Mouse (Mus musculus) ES-Bruce4 (cell line): ENCODE measurements around the gene Slc30a7. TPM values are rescaled to one million over a fixed set of nuclear protein-coding genes. Genes with fewer than 3 reads are reported as not detected.

ENCODE experiments used
- H3K27ac ChIP-seq: 2 replicates; pipeline ENCODE4 v1.5.1; 2012; ENCODE audit warnings: low read length, inconsistent platforms; ENCODE audit not compliant: insufficient read depth
- H3K27me3 ChIP-seq: 2 replicates; pipeline ENCODE4 v1.6.1; 2012; ENCODE audit warnings: mild to moderate bottlenecking, low read length, inconsistent platforms; ENCODE audit not compliant: control insufficient read depth, poor library complexity, insufficient read depth, severe bottlenecking
- H3K36me3 ChIP-seq: 2 replicates; pipeline ENCODE4 v1.6.1; 2012; ENCODE audit warnings: inconsistent platforms, mild to moderate bottlenecking, low read length, moderate library complexity; ENCODE audit not compliant: control insufficient read depth, poor library complexity, insufficient read depth, severe bottlenecking
- H3K4me1 ChIP-seq: one replicate; pipeline ENCODE4 v1.8.1; 2011; ENCODE audit warnings: low read length; ENCODE audit not compliant: control insufficient read depth, insufficient read depth
- H3K4me3 ChIP-seq: 2 replicates; pipeline ENCODE4 v1.5.1; 2011; ENCODE audit warnings: low read depth, mild to moderate bottlenecking, low read length
- H3K9ac ChIP-seq: 2 replicates; pipeline ENCODE4 v1.6.1; 2012; ENCODE audit warnings: low read depth, mild to moderate bottlenecking, inconsistent platforms; ENCODE audit not compliant: poor library complexity, severe bottlenecking
- H3K9me3 ChIP-seq: replicated peaks from 2 replicates; pipeline ENCODE4 v1.6.1; 2012; ENCODE audit warnings: mild to moderate bottlenecking, low read length, inconsistent platforms; ENCODE audit not compliant: control insufficient read depth, poor library complexity, insufficient read depth, severe bottlenecking
- CTCF ChIP-seq: IDR thresholded peaks from one replicate; pipeline ENCODE4 v1.8.1; 2011; ENCODE audit warnings: low read depth, low read length
- EP300 ChIP-seq: IDR thresholded peaks from 2 replicates; pipeline ENCODE4 v1.6.1; 2011; ENCODE audit warnings: low read depth, low read length; ENCODE audit not compliant: insufficient read depth
- POLR2A ChIP-seq: IDR thresholded peaks from one replicate; pipeline ENCODE4 v1.8.1; 2011; ENCODE audit warnings: low read length; ENCODE audit not compliant: insufficient read depth
- polyA plus RNA-seq: library from polyadenylated mRNA; stranded (reverse); fragments of >200 nt; gene quantifications from 2 replicates; pipeline ENCODE4 v1.2.4, GENCODE M21; 2011; ENCODE audit warnings: low read depth; ENCODE audit not compliant: missing spikeins, insufficient read depth, insufficient read length

The Slc30a7 gene
- polyA plus RNA-seq, 1 experiment, result 27.7 TPM

- no peak overlapping the region for H3K27ac ChIP-seq
- no peak for TF ChIP-seq CTCF
- TF ChIP-seq EP300, result no peak
- no peak for TF ChIP-seq POLR2A
- H3K4me3 ChIP-seq, result no peak overlapping the region
- peaks cover 21% of the 10 kb centered on the region for H3K36me3 ChIP-seq
- H3K27me3 ChIP-seq, result no peaks in the 10 kb centered on the region
- peaks cover 31% of the 10 kb centered on the region for H3K9me3 ChIP-seq
- no peak overlapping the region for H3K9ac ChIP-seq
- no peaks in the 10 kb centered on the region for H3K4me1 ChIP-seq
These were observed 101.6 kb downstream of the Slc30a7 start for GRCm38 (mm10) chr3:115905567-115905966.

- Histone ChIP-seq H3K27me3 (no peaks in the 10 kb centered on the region), H3K4me1 (no peaks in the 10 kb centered on the region), H3K4me3 (no peak overlapping the region), H3K27ac (no peak overlapping the region), H3K36me3 (peaks cover 21% of the 10 kb centered on the region), H3K9me3 (peaks cover 31% of the 10 kb centered on the region), H3K9ac (no peak overlapping the region)
- TF ChIP-seq EP300 (no peak), CTCF (no peak), POLR2A (no peak)
These were observed 102.1 kb downstream of the Slc30a7 start for GRCm38 (mm10) chr3:115905067-115905466.

- H3K4me3 ChIP-seq, result no peak overlapping the region
- TF ChIP-seq POLR2A (no peak), CTCF (no peak), EP300 (no peak)
These were observed 104.8 kb downstream of the Slc30a7 start for GRCm38 (mm10) chr3:115902301-115902956.

GRCm38 (mm10) chr3:115898354-115898948 lies 108.8 kb downstream of the Slc30a7 start:
- TF ChIP-seq POLR2A, result no peak
- TF ChIP-seq EP300, result no peak
- no peak for TF ChIP-seq CTCF
- Histone ChIP-seq H3K4me3 (no peak overlapping the region), H3K9ac (no peak overlapping the region), H3K27me3 (no peaks in the 10 kb centered on the region), H3K9me3 (peaks cover 8% of the 10 kb centered on the region), H3K27ac (no peak overlapping the region), H3K36me3 (peaks cover 10% of the 10 kb centered on the region), H3K4me1 (no peaks in the 10 kb centered on the region)

More at GRCm38 (mm10) chr3:115902301-115902956, 104.8 kb downstream of the Slc30a7 start:
- H3K4me1 ChIP-seq, result no peaks in the 10 kb centered on the region
- no peak overlapping the region for H3K9ac ChIP-seq
- no peak overlapping the region for H3K27ac ChIP-seq
- peaks cover 23% of the 10 kb centered on the region for H3K9me3 ChIP-seq
- no peaks in the 10 kb centered on the region for H3K27me3 ChIP-seq
- H3K36me3 ChIP-seq, result peaks cover 21% of the 10 kb centered on the region

GRCm38 (mm10) chr3:115893166-115893565 lies 114.0 kb downstream of the Slc30a7 start:
- Histone ChIP-seq H3K4me3 (no peak overlapping the region), H3K9me3 (no peaks in the 10 kb centered on the region), H3K36me3 (peaks cover 7% of the 10 kb centered on the region), H3K9ac (no peak overlapping the region), H3K27me3 (no peaks in the 10 kb centered on the region), H3K27ac (no peak overlapping the region), H3K4me1 (no peaks in the 10 kb centered on the region)
- no peak for TF ChIP-seq EP300
- no peak for TF ChIP-seq POLR2A
- no peak for TF ChIP-seq CTCF

GRCm38 (mm10) chr3:115892341-115892740 lies 114.9 kb downstream of the Slc30a7 start:
- H3K4me1 ChIP-seq, result no peaks in the 10 kb centered on the region
- no peak overlapping the region for H3K4me3 ChIP-seq
- no peak overlapping the region for H3K9ac ChIP-seq
- H3K27me3 ChIP-seq, result no peaks in the 10 kb centered on the region
- H3K9me3 ChIP-seq, result no peaks in the 10 kb centered on the region
- TF ChIP-seq POLR2A (no peak), EP300 (no peak), CTCF (no peak)
- no peak overlapping the region for H3K27ac ChIP-seq
- H3K36me3 ChIP-seq, result peaks cover 7% of the 10 kb centered on the region

Other genes with a start within 250 kb of the Slc30a7 start
- 27.3 and 33.2 TPM in 2 replicates for gene Dph5, start 119.6 kb downstream of the Slc30a7 start, polyA plus RNA-seq
- gene Extl2, start 56 bp upstream of the Slc30a7 start, polyA plus RNA-seq, result 11.0 and 14.1 TPM in 2 replicates
- gene Vcam1, start 122.3 kb upstream of the Slc30a7 start, polyA plus RNA-seq, result 1.4 and 1.6 TPM in 2 replicates
- not detected in 2 replicates for gene Gpr88, start 246.1 kb upstream of the Slc30a7 start, polyA plus RNA-seq